Mouse (Mus musculus) forebrain, embryonic 12.5 days (tissue): Measurements from ENCODE around the gene 9530077C05Rik. TPM values are rescaled to one million over a fixed set of nuclear protein-coding genes. Genes with fewer than 3 reads are reported as not detected.
"Not testable (repeated sequence)": the region's sequence is repeated elsewhere in the genome, so short reads cannot be mapped to it uniquely, and the experiment has no call there.

Experiments
- ATAC-seq: fragments of 200-750 bp; cut with Nextera tagmentation; 2 replicates; pipeline ENCODE4 v1.8.0; 2017; ENCODE audit warnings: moderate TSS enrichment; ENCODE audit not compliant: low FRiP score
- H3K27ac ChIP-seq: fragments of 300-500 bp; sonication (generic); 2 replicates; pipeline ENCODE4 v1.5.1; 2016; ENCODE audit warnings: mild to moderate bottlenecking
- H3K27me3 ChIP-seq: fragments of 300-500 bp; sonication (generic); 2 replicates; pipeline ENCODE4 v1.6.1; 2016; ENCODE audit warnings: mild to moderate bottlenecking
- H3K36me3 ChIP-seq: fragments of 300-500 bp; sonication (generic); replicated peaks from 2 replicates; pipeline ENCODE4 v1.6.1; 2016; ENCODE audit warnings: mild to moderate bottlenecking
- H3K4me1 ChIP-seq: fragments of 300-500 bp; sonication (generic); 2 replicates; pipeline ENCODE4 v1.6.1; 2016
- H3K4me2 ChIP-seq: fragments of 300-500 bp; sonication (generic); 2 replicates; pipeline ENCODE4 v1.6.1; 2016; ENCODE audit warnings: mild to moderate bottlenecking, moderate library complexity
- H3K4me3 ChIP-seq: fragments of 300-500 bp; sonication (generic); replicated peaks from 2 replicates; pipeline ENCODE4 v1.5.1; 2016; ENCODE audit warnings: mild to moderate bottlenecking
- H3K9ac ChIP-seq: fragments of 300-500 bp; sonication (generic); 2 replicates; pipeline ENCODE4 v1.6.1; 2016; ENCODE audit warnings: mild to moderate bottlenecking
- H3K9me3 ChIP-seq: fragments of 300-500 bp; sonication (generic); 2 replicates; pipeline ENCODE4 v1.6.1; 2016
- WGBS: fragments of 180-500 bp; shearing (Covaris S2); methylation state at CpG from one replicate; pipeline ENCODE4 v1.1.7; 2016; 5-methylcytosine and 5-hydroxymethylcytosine counted together
- polyA plus RNA-seq: library from polyadenylated mRNA; unstranded; fragments of >200 nt; fragmentation: Nextera tagmentation; extraction: Ambion mirVana; gene quantifications from 2 replicates; pipeline ENCODE4 v1.2.1, GENCODE M21; 2016

Gene 9530077C05Rik
- polyA plus RNA-seq, 1 experiment from 2014 or later, result 10.2 TPM

DNA sequence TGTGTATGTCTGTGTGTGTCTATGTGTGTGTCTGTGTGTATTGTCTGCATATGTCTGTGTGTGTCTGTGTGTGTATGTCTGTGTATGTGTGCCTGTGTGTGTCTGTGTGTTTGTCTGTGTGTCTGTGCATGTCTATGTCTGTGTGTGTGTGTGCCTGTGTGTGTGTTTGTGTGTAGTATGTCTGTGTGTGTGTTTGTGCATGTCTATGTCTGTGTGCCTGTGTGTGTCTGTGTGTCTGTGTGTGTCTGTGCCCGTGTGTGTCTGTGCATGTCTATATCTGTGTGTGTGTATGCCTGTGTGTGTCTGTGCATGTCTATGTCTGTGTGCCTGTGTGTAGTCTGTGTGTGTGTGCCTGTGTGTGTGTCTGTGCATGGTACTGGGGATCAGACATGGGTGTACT is 33.8 kb downstream of the 9530077C05Rik start:
- no peak for ATAC-seq
- H3K36me3 ChIP-seq, result peaks cover 44% of the 10 kb centered on the region
- no peak overlapping the region for H3K4me3 ChIP-seq
- no peak overlapping the region for H3K27ac ChIP-seq
- H3K4me2 ChIP-seq, result no peak overlapping the region
- 82% methylated on average over 1 of the region's 1 CpGs for WGBS
- H3K4me1 ChIP-seq, result no peaks in the 10 kb centered on the region
- H3K27me3 ChIP-seq, result no peaks in the 10 kb centered on the region
- H3K9ac ChIP-seq, result no peak overlapping the region
- no peaks in the 10 kb centered on the region for H3K9me3 ChIP-seq

- no peaks in the 10 kb centered on the region for H3K9me3 ChIP-seq
- no peak for ATAC-seq
- no peak overlapping the region for H3K4me3 ChIP-seq
- no peak overlapping the region for H3K4me2 ChIP-seq
- no peaks in the 10 kb centered on the region for H3K4me1 ChIP-seq
- H3K36me3 ChIP-seq, result peaks cover 54% of the 10 kb centered on the region
- no peak overlapping the region for H3K27ac ChIP-seq
- 93% methylated on average over 5 of the region's 5 CpGs for WGBS
- H3K9ac ChIP-seq, result no peak overlapping the region
- no peaks in the 10 kb centered on the region for H3K27me3 ChIP-seq
Measured at GRCm38 (mm10) chr9:22447213-22447612, 35.9 kb downstream of the 9530077C05Rik start.

- peaks cover 66% of the 10 kb centered on the region for H3K36me3 ChIP-seq
- WGBS, result 83% methylated on average over 13 of the region's 13 CpGs
Measured at GRCm38 (mm10) chr9:22448420-22448819, 37.1 kb downstream of the 9530077C05Rik start.

DNA sequence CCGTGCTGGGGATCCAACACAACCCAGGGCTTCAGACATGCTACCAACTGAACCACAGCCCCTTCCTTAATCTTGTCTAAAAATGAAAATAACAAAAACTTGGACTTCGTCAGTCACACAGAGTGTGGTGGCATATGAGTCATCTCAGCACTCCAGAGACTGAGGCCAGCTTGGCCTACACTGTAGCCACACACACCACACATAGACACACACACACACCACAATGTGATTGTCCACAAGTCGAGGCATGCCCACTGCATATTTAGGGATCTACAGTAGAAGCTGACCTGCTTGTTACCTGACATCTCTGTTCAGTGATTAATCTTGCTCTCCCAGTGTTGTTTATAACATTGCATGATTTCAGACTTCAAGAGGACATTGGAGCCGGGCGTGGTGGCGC is 37.9 kb downstream of the 9530077C05Rik start:
- Histone ChIP-seq H3K4me3 (no peak overlapping the region), H3K9ac (no peak overlapping the region), H3K27me3 (no peaks in the 10 kb centered on the region), H3K4me1 (no peaks in the 10 kb centered on the region), H3K4me2 (no peak overlapping the region), H3K27ac (no peak overlapping the region), H3K9me3 (no peaks in the 10 kb centered on the region), H3K36me3 (peaks cover 74% of the 10 kb centered on the region)
- no peak for ATAC-seq
- whole genome bisulfite sequencing, result 94% methylated on average over 6 of the region's 6 CpGs

More at GRCm38 (mm10) chr9:22448420-22448819, 37.1 kb downstream of the 9530077C05Rik start:
- H3K4me3 ChIP-seq, result no peak overlapping the region
- H3K27me3 ChIP-seq, result no peaks in the 10 kb centered on the region
- no peaks in the 10 kb centered on the region for H3K9me3 ChIP-seq
- H3K27ac ChIP-seq, result no peak overlapping the region
- no peak overlapping the region for H3K4me2 ChIP-seq
- ATAC-seq, result no peak
- H3K9ac ChIP-seq, result no peak overlapping the region
- H3K4me1 ChIP-seq, result no peaks in the 10 kb centered on the region

GRCm38 (mm10) chr9:22452697-22453096 is 41.4 kb downstream of the 9530077C05Rik start:
- ATAC-seq, result no peak
- Histone ChIP-seq H3K9ac (no peak overlapping the region), H3K4me3 (no peak overlapping the region), H3K27ac (no peak overlapping the region), H3K27me3 (no peaks in the 10 kb centered on the region), H3K4me1 (no peaks in the 10 kb centered on the region), H3K9me3 (no peaks in the 10 kb centered on the region), H3K4me2 (no peak overlapping the region), H3K36me3 (peaks cover 97% of the 10 kb centered on the region)
- WGBS, result 94% methylated on average over 10 of the region's 10 CpGs

DNA sequence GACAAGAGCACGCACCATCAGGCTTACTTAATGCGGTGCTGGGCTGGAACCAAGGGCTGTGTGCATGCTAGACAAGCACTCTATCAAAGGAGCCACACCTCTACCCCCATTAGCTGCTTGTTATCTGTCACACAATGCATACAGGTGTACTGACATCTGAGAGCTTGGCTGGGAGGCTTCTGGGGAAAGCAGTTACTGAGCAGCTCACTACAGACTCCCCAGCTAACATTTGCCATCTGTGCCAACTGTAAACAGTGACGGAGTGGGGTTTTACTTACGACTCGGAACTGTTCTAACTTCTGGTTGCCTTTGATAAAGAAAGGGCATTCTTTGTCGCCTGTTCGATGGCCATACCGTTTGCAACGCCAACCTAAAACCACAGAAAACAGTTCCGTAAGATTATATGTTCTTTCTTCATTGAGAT is 42.2 kb downstream of the 9530077C05Rik start:
- Histone ChIP-seq H3K9me3 (no peaks in the 10 kb centered on the region), H3K4me1 (no peaks in the 10 kb centered on the region), H3K36me3 (peaks cover 91% of the 10 kb centered on the region), H3K27me3 (no peaks in the 10 kb centered on the region), H3K4me2 (no peak overlapping the region), H3K27ac (no peak overlapping the region), H3K4me3 (no peak overlapping the region), H3K9ac (no peak overlapping the region)
- no peak for ATAC-seq
- 95% methylated on average over 10 of the region's 10 CpGs for WGBS

DNA sequence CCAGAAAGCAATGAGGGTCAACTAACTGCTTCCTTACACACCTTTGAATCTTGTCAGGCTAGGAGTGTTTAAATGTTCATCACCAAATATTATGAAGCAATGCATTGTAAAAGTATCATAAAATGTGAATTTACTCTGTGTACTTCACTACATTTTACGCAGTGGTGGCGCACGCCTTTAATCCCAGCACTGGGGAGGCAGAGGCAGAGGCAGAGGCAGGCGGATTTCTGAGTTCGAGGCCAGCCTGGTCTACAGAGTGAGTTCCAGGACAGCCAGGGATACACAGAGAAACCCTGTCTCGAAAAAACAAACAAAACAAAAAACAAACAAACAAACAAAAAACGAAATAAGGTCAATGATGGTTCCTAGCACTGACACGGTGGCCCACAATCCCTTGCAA is 42.7 kb downstream of the 9530077C05Rik start, which contains the start of gene Gm17545:
Gm17545 (plus strand) TSS at position 301 of the 400 bp plus-strand sequence.
- ATAC-seq, H3K4me1 ChIP-seq, H3K4me3 ChIP-seq, H3K27me3 ChIP-seq, H3K4me2 ChIP-seq, H3K9me3 ChIP-seq, H3K27ac ChIP-seq, H3K9ac ChIP-seq: not testable (repeated sequence)
- H3K36me3 ChIP-seq, result peaks cover 86% of the 10 kb centered on the region
- 88% methylated on average over 8 of the region's 8 CpGs for WGBS

- ATAC-seq, result no peak
- H3K4me1 ChIP-seq, result no peaks in the 10 kb centered on the region
- H3K9me3 ChIP-seq, result no peaks in the 10 kb centered on the region
- H3K4me2 ChIP-seq, result no peak overlapping the region
- H3K9ac ChIP-seq, result no peak overlapping the region
- no peaks in the 10 kb centered on the region for H3K27me3 ChIP-seq
- no peak overlapping the region for H3K27ac ChIP-seq
- H3K36me3 ChIP-seq, result peaks cover 77% of the 10 kb centered on the region
- H3K4me3 ChIP-seq, result no peak overlapping the region
Measured at GRCm38 (mm10) chr9:22455041-22455440, 43.7 kb downstream of the 9530077C05Rik start.

DNA sequence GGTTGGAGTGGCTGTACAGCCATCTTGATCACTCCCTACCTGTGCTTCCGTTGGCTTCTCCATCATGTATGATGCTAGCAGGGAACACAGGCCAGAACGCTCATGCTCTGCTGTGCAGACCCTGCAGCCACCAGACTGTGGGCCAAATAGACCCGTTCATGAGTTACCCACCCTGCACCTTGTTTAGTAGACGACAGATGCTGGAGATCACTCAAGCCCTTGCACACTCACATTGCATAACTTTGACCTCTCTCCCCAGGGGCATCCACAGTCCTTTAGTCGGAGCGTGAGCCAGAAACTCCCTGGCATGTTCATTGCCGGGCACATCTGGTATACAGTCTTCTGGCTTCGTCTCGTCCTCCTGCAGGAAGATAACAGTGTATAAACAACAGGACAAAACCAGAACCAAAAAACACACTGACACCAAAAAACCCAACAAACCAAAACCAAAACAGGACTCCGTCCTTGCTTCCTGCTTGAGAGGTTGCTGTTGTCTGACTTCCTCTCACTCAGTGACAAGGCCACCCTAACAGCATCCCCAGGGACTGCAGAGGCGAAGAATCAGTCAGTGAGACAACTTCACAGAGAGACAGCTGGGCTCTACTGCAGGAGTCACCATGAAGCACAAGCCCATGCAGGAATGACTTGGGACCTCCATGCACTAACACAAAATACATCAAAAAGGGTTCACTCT is 46.0 kb downstream of the 9530077C05Rik start:
- 92% methylated on average over 11 of the region's 11 CpGs for WGBS
- no peak overlapping the region for H3K4me3 ChIP-seq
- ATAC-seq, result no peak
- no peaks in the 10 kb centered on the region for H3K4me1 ChIP-seq
- no peak overlapping the region for H3K27ac ChIP-seq
- no peaks in the 10 kb centered on the region for H3K27me3 ChIP-seq
- H3K4me2 ChIP-seq, result no peak overlapping the region
- no peak overlapping the region for H3K9ac ChIP-seq
- peaks cover 66% of the 10 kb centered on the region for H3K36me3 ChIP-seq
- no peaks in the 10 kb centered on the region for H3K9me3 ChIP-seq

- no peak overlapping the region for H3K9ac ChIP-seq
- 92% methylated on average over 3 of the region's 3 CpGs for WGBS
- ATAC-seq, result no peak
Measured at GRCm38 (mm10) chr9:22461946-22462345, 50.6 kb downstream of the 9530077C05Rik start.

DNA sequence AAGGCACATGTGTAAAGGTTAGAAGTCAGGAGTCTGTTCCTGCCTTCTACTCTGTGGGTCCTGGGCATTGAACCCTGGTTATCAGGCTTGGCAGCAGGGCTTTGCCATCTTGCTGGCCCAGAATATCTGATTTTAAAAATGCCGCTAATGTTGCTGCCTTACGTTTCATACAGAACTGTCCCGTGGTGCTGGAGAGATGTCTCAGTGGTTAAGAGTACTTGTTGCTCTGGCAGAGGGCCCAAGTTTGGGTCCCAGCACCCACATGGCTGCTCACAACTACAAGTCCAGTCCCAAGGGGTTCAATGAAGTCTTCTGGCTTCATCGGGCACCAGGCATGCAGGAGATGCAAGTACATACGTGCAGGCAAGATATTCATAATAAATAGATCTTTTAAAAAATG is 54.9 kb downstream of the 9530077C05Rik start:
- H3K4me1 ChIP-seq, result peaks cover 6% of the 10 kb centered on the region
- ATAC-seq, result no peak
- 97% methylated on average over 5 of the region's 5 CpGs for WGBS
- no peaks in the 10 kb centered on the region for H3K9me3 ChIP-seq
- H3K27ac ChIP-seq, result no peak overlapping the region
- no peak overlapping the region for H3K4me3 ChIP-seq
- H3K27me3 ChIP-seq, result no peaks in the 10 kb centered on the region
- H3K9ac ChIP-seq, result no peak overlapping the region
- no peak overlapping the region for H3K4me2 ChIP-seq
- H3K36me3 ChIP-seq, result peaks cover 18% of the 10 kb centered on the region

More at GRCm38 (mm10) chr9:22461946-22462345, 50.6 kb downstream of the 9530077C05Rik start:
- H3K36me3 ChIP-seq, result peaks cover 30% of the 10 kb centered on the region
- no peaks in the 10 kb centered on the region for H3K4me1 ChIP-seq
- H3K4me2 ChIP-seq, result no peak overlapping the region
- no peak overlapping the region for H3K4me3 ChIP-seq
- H3K9me3 ChIP-seq, result no peaks in the 10 kb centered on the region
- no peaks in the 10 kb centered on the region for H3K27me3 ChIP-seq
- H3K27ac ChIP-seq, result no peak overlapping the region

GRCm38 (mm10) chr9:22467371-22468169 is 56.3 kb downstream of the 9530077C05Rik start:
- H3K36me3 ChIP-seq, result peaks cover 10% of the 10 kb centered on the region
- H3K27me3 ChIP-seq, result no peaks in the 10 kb centered on the region
- peak; percentile 84 for ATAC-seq
- H3K4me3 ChIP-seq, result peak overlapping the region; percentile 85
- no peaks in the 10 kb centered on the region for H3K9me3 ChIP-seq
- peaks cover 6% of the 10 kb centered on the region for H3K4me1 ChIP-seq
- peak overlapping the region; percentile 84 for H3K9ac ChIP-seq
- peak overlapping the region; percentile 80 for H3K4me2 ChIP-seq
- H3K27ac ChIP-seq, result peak overlapping the region; percentile 88
- 1% methylated on average over 61 of the region's 73 CpGs for WGBS
